Mouse (Mus musculus) spleen, adult 2 months (tissue): ENCODE results near the gene Brca1.

Experiments used
- CTCF ChIP-seq: fragments of 200-500 bp; IDR thresholded peaks from 2 replicates; pipeline ENCODE4 v1.5.1; 2011; ENCODE audit warnings: mild to moderate bottlenecking, inconsistent platforms; ENCODE audit not compliant: insufficient read depth, insufficient read length, insufficient replicate concordance; ENCODE audit errors: extremely low read depth
- POLR2A ChIP-seq: fragments of 200-500 bp; IDR thresholded peaks from 2 replicates; pipeline ENCODE4 v1.6.1; 2011; ENCODE audit warnings: low read depth, low read length, inconsistent platforms

- TF ChIP-seq CTCF, result no peak
- TF ChIP-seq POLR2A, result no peak
These were observed 37.1 kb upstream of the Brca1 start for GRCm38 (mm10) chr11:101588868-101589267.
